Mouse (Mus musculus) liver, embryonic 13.5 days (tissue): ENCODE results near the gene Prdx5. TPM values are rescaled to one million over a fixed set of nuclear protein-coding genes. Genes with fewer than 3 reads are reported as not detected.

ENCODE experiments used
- ATAC-seq: fragments of 200-750 bp; cut with Nextera tagmentation; 2 replicates; pipeline ENCODE4 v1.8.0; 2017; ENCODE audit warnings: low read depth, mild to moderate bottlenecking, moderate number of reproducible peaks, moderate library complexity
- DNase-seq: peaks from one replicate; pipeline ENCODE4 v3.0.0; 2022
- H3K27ac ChIP-seq: fragments of 300-500 bp; sonication (generic); 2 replicates; pipeline ENCODE4 v1.5.1; 2015; ENCODE audit warnings: moderate library complexity, mild to moderate bottlenecking, inconsistent platforms
- H3K27me3 ChIP-seq: fragments of 300-500 bp; sonication (generic); 2 replicates; pipeline ENCODE4 v1.6.1; 2015; ENCODE audit warnings: mild to moderate bottlenecking, inconsistent platforms
- H3K36me3 ChIP-seq: fragments of 300-500 bp; sonication (generic); 2 replicates; pipeline ENCODE4 v1.6.1; 2015; ENCODE audit warnings: mild to moderate bottlenecking, inconsistent platforms
- H3K4me1 ChIP-seq: fragments of 300-500 bp; sonication (generic); replicated peaks from 2 replicates; pipeline ENCODE4 v1.6.1; 2015; ENCODE audit warnings: inconsistent platforms
- H3K4me2 ChIP-seq: fragments of 300-500 bp; sonication (generic); 2 replicates; pipeline ENCODE4 v1.6.1; 2015; ENCODE audit warnings: inconsistent platforms, mild to moderate bottlenecking, moderate library complexity
- H3K4me3 ChIP-seq: fragments of 300-500 bp; sonication (generic); replicated peaks from 2 replicates; pipeline ENCODE4 v1.5.1; 2015; ENCODE audit warnings: mild to moderate bottlenecking, inconsistent platforms
- H3K9ac ChIP-seq: fragments of 300-500 bp; sonication (generic); 2 replicates; pipeline ENCODE4 v1.6.1; 2015; ENCODE audit warnings: mild to moderate bottlenecking, inconsistent platforms
- H3K9me3 ChIP-seq: fragments of 300-500 bp; sonication (generic); replicated peaks from 2 replicates; pipeline ENCODE4 v1.6.1; 2016; ENCODE audit warnings: inconsistent platforms
- WGBS: fragments of 180-500 bp; shearing (Covaris S2); methylation state at CpG from one replicate; pipeline ENCODE4 v1.1.7; 2015; ENCODE audit not compliant: insufficient replicate concordance; 5-methylcytosine and 5-hydroxymethylcytosine counted together
- polyA plus RNA-seq: library from polyadenylated mRNA; unstranded; fragments of >200 nt; fragmentation: Nextera tagmentation; extraction: Ambion mirVana; gene quantifications from 2 replicates; pipeline ENCODE4 v1.2.1, GENCODE M21; 2015

Gene Prdx5
- polyA plus RNA-seq, 1 experiment from 2014 or later = 97.7 TPM

DNA sequence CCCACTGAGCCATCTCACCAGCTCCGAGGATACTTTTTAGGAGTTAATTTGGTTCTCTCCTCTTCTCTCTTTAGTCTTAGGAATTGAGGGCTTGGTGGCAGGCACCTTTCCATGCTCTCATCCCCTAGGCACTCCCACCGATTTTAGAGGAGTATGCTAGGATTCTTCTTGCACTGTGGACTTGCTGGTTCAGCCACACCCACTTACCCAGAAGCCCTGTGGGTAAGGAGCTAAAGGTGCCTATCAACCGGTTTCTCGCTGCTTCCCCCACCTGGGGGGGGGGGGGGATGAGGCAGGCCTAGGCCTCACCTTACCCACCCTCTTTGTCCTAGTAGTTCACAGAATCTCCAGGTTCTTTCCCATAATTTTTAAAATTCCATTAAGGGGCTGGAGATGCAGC lies 37.8 kb upstream of the Prdx5 start:
- no peak for DNase-seq
- 51% methylated on average over 4 of the region's 4 CpGs for WGBS
- ATAC-seq = no peak
- Histone ChIP-seq H3K27me3 (no peaks in the 10 kb centered on the region), H3K9me3 (no peaks in the 10 kb centered on the region), H3K4me3 (no peak overlapping the region), H3K9ac (no peak overlapping the region), H3K4me2 (no peak overlapping the region), H3K4me1 (peaks cover 57% of the 10 kb centered on the region), H3K27ac (no peak overlapping the region), H3K36me3 (peaks cover 13% of the 10 kb centered on the region; the same call in 1 of the 2 replicates)

- H3K27me3 ChIP-seq = no peaks in the 10 kb centered on the region
- H3K9ac ChIP-seq = no peak overlapping the region
- DNase-seq (no peak), ATAC-seq (no peak)
- peaks cover 39% of the 10 kb centered on the region for H3K4me1 ChIP-seq
- H3K9me3 ChIP-seq = no peaks in the 10 kb centered on the region
- 85% methylated on average over 6 of the region's 6 CpGs for WGBS
- no peak overlapping the region for H3K4me3 ChIP-seq
- H3K27ac ChIP-seq = no peak overlapping the region
- H3K36me3 ChIP-seq = peaks cover 13% of the 10 kb centered on the region; the same call in 1 of the 2 replicates
- H3K4me2 ChIP-seq = no peak overlapping the region
These were observed 33.8 kb upstream of the Prdx5 start for GRCm38 (mm10) chr19:6943709-6944108.

GRCm38 (mm10) chr19:6942764-6943163 lies 32.9 kb upstream of the Prdx5 start:
- Histone ChIP-seq H3K9me3 (no peaks in the 10 kb centered on the region), H3K4me3 (peak overlapping the region; percentile 89), H3K9ac (peak overlapping the region; percentile 92), H3K4me1 (peaks cover 31% of the 10 kb centered on the region), H3K27me3 (peaks cover 4% of the 10 kb centered on the region; the same call in 1 of the 2 replicates), H3K27ac (peak overlapping the region; percentile 80), H3K36me3 (peaks cover 13% of the 10 kb centered on the region; the same call in 1 of the 2 replicates), H3K4me2 (peak overlapping the region; percentile 98)
- WGBS = 21% methylated on average over 5 of the region's 5 CpGs
- no peak for DNase-seq
- peak; percentile 11 for ATAC-seq

DNA sequence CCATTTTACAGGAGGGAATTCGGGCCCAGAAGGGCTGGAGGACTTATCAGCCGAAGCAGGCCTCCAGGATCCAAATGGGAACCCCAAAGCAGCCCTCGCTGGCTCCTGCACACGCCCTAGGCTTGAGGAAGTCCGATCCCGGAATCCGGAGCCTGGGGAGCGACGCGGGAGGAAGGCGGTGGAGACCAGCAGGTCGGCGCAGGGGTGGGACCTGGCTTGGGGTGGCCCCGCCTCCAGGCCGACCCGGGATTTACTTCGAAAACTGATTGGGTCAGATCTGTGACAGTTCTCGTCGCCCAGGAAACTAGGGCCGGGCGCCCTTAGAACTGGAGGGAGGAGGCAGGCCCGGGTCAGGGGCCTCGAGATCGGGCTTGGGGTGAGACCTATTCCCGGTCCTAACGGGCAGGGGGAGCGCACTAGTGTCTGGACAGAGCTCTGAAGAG lies 32.4 kb upstream of the Prdx5 start, which contains the start of gene Gpr137:
Gpr137 (minus strand) TSS at position 232 of the 443 bp plus-strand sequence.
- WGBS = under 1% methylated on average over 27 of the region's 27 CpGs
- DNase-seq (peak; percentile 95), ATAC-seq (peak; percentile 92)
- peaks cover 30% of the 10 kb centered on the region for H3K4me1 ChIP-seq
- peaks cover 4% of the 10 kb centered on the region; the same call in 1 of the 2 replicates for H3K27me3 ChIP-seq
- H3K9ac ChIP-seq = peak within 1 kb of the TSS; percentile 92
- peak within 1 kb of the TSS; percentile 98 for H3K4me2 ChIP-seq
- peak within 1 kb of the TSS; percentile 89 for H3K4me3 ChIP-seq
- H3K27ac ChIP-seq = peak within 1 kb of the TSS; percentile 94
- no peaks in the 10 kb centered on the region for H3K9me3 ChIP-seq
- peaks cover 13% of the 10 kb centered on the region; the same call in 1 of the 2 replicates for H3K36me3 ChIP-seq

DNA sequence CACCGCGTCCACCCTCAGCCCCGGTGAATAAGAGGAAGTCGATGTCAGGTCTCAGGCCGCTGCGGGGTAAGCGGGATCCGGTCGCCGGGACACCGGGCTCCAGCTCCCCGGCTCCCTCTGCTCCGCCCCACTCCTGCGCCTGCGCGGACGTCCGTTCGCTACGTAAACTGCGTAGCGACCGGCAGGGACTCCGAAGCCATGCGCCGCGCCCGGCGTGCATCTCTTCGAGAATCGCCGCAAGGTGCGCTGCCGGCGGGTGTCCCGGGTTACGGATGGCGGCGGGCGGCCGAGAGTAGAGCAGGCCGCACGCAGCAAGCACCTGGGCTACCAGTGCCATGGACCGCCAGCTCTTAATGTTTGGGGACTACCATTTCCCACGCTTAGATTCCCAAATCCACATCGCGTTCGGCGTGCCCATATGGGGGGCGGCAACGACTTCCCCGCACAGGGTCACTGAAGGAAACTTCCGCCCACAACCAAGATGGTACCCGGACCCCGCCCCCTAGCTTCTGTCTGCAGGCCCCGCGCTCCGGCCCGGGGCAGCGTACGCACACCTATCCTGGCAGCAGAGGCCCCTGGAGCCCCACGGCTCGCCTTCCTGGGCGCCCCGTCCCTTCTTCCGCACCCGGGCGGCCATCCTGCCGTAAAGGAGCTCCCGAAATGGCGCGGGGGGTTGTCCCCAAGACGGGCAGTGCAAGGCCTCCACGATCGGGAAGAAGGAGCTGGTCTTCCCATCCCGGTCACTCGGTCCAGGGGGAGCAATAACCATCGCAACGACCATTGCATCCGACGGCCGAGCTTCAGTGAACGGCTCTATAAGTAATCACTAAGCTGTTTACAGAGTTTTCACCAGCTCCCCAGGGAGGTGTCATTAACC lies 31.7 kb upstream of the Prdx5 start, which contains the start of gene Bad:
Bad (plus strand) TSS at position 490 of the 877 bp plus-strand sequence.
- H3K36me3 ChIP-seq = peaks cover 13% of the 10 kb centered on the region; the same call in 1 of the 2 replicates
- H3K4me3 ChIP-seq = peak within 1 kb of the TSS; percentile 89
- peak within 1 kb of the TSS; percentile 98 for H3K4me2 ChIP-seq
- peak; percentile 66 for ATAC-seq
- peak; percentile 88 for DNase-seq
- H3K27me3 ChIP-seq = peaks cover 4% of the 10 kb centered on the region; the same call in 1 of the 2 replicates
- H3K9ac ChIP-seq = peak within 1 kb of the TSS; percentile 92
- peaks cover 30% of the 10 kb centered on the region for H3K4me1 ChIP-seq
- H3K9me3 ChIP-seq = no peaks in the 10 kb centered on the region
- peak within 1 kb of the TSS; percentile 94 for H3K27ac ChIP-seq
- WGBS = under 1% methylated on average over 83 of the region's 83 CpGs

GRCm38 (mm10) chr19:6940396-6941351 lies 30.8 kb upstream of the Prdx5 start:
- no peak for ATAC-seq
- H3K27ac ChIP-seq = peak overlapping the region; percentile 94
- H3K4me3 ChIP-seq = peak overlapping the region; percentile 89
- peaks cover 9% of the 10 kb centered on the region; the same call in 1 of the 2 replicates for H3K36me3 ChIP-seq
- H3K9me3 ChIP-seq = no peaks in the 10 kb centered on the region
- peaks cover 11% of the 10 kb centered on the region for H3K27me3 ChIP-seq
- H3K4me1 ChIP-seq = peaks cover 30% of the 10 kb centered on the region
- WGBS = 25% methylated on average over 29 of the region's 29 CpGs
- DNase-seq = no peak
- H3K4me2 ChIP-seq = peak overlapping the region; percentile 98
- H3K9ac ChIP-seq = peak overlapping the region; percentile 92

DNA sequence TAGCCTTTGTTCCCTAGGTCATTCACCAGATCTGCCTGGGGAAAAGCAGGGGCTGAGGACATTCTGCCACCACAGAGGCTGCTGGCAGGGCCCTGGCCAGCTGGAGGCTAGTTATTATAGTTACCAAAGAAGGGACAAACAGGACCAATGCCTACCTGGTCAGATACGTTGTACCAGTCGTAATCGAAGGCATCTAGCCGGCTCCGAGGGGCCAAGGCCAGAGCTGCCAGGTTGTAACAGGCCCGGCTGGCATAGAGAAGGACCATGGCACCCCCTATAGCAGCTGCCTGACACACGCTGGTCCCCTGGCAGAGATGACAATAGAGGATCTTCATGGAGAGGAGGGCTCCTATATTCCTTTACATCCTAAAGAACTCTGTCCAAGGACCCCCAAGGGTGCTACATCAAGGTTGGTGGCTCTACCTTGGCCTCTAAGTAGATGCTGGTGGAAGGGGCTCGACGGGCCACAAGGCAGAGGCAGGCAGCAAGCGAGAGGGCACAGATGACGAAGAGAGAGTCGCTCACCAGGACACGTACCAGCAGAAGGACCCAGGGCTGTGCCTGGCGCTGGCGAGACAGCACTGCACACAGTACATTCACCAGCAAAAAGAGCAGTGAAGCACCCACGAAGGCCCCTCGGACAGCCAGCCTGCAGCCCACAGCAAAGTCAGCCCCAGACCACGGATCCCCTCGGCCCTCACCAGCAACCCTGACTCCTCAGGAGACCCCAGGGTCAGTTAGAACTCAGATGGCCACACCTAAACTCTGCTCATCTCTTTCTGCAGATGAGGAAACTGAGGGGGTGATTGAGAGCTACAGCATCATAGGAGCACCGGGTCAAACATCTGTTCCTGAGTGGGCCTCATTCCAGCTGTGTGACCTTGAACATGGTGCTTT lies 29.4 kb upstream of the Prdx5 start:
- Histone ChIP-seq H3K4me2 (no peak overlapping the region), H3K9me3 (no peaks in the 10 kb centered on the region), H3K27ac (no peak overlapping the region), H3K36me3 (no peaks in the 10 kb centered on the region), H3K9ac (no peak overlapping the region), H3K27me3 (peaks cover 24% of the 10 kb centered on the region), H3K4me1 (peaks cover 26% of the 10 kb centered on the region), H3K4me3 (no peak overlapping the region)
- ATAC-seq (no peak), DNase-seq (no peak)
- 82% methylated on average over 20 of the region's 20 CpGs for WGBS

- H3K27ac ChIP-seq = no peak overlapping the region
- 71% methylated on average over 16 of the region's 16 CpGs for WGBS
- H3K4me1 ChIP-seq = peaks cover 23% of the 10 kb centered on the region
- no peaks in the 10 kb centered on the region for H3K36me3 ChIP-seq
- H3K27me3 ChIP-seq = peaks cover 40% of the 10 kb centered on the region
- DNase-seq (no peak), ATAC-seq (no peak)
- H3K9me3 ChIP-seq = no peaks in the 10 kb centered on the region
- no peak overlapping the region for H3K4me3 ChIP-seq
- H3K9ac ChIP-seq = peak overlapping the region; percentile 9; the same call in 1 of the 2 replicates
- H3K4me2 ChIP-seq = no peak overlapping the region
These were observed 27.9 kb upstream of the Prdx5 start for GRCm38 (mm10) chr19:6937541-6938465.

- no peaks in the 10 kb centered on the region for H3K36me3 ChIP-seq
- peaks cover 20% of the 10 kb centered on the region for H3K4me1 ChIP-seq
- no peak overlapping the region for H3K27ac ChIP-seq
- 22% methylated on average over 3 of the region's 3 CpGs for WGBS
- H3K27me3 ChIP-seq = peaks cover 55% of the 10 kb centered on the region
- no peaks in the 10 kb centered on the region for H3K9me3 ChIP-seq
- H3K4me2 ChIP-seq = no peak overlapping the region
- ATAC-seq (no peak), DNase-seq (no peak)
- no peak overlapping the region for H3K4me3 ChIP-seq
- no peak overlapping the region for H3K9ac ChIP-seq
These were observed 26.4 kb upstream of the Prdx5 start for GRCm38 (mm10) chr19:6936299-6936698.
